Mouse (Mus musculus) intestine, postnatal 0 days (tissue): ENCODE data around the gene Wwc2. TPM values are rescaled to one million over a fixed set of nuclear protein-coding genes. Genes with fewer than 3 reads are reported as not detected.
A peak's percentile ranks its signal among the peaks of the same experiment; 100 is the strongest.

ENCODE experiments used
- ATAC-seq: fragments of 200-750 bp; cut with Nextera tagmentation; 2 replicates; pipeline ENCODE4 v1.8.0; 2017; ENCODE audit warnings: mild to moderate bottlenecking, moderate TSS enrichment, moderate library complexity
- H3K27ac ChIP-seq: fragments of 300-500 bp; sonication (generic); 2 replicates; pipeline ENCODE4 v1.5.1; 2014; ENCODE audit warnings: mild to moderate bottlenecking, low read depth, low read length, moderate library complexity
- H3K27me3 ChIP-seq: fragments of 300-500 bp; sonication (generic); replicated peaks from 2 replicates; pipeline ENCODE4 v1.6.1; 2014; ENCODE audit warnings: low read length, mixed read lengths; ENCODE audit not compliant: control insufficient read depth, insufficient read depth
- H3K36me3 ChIP-seq: fragments of 300-500 bp; sonication (generic); 2 replicates; pipeline ENCODE4 v1.6.1; 2014; ENCODE audit warnings: mild to moderate bottlenecking, moderate library complexity; ENCODE audit not compliant: control insufficient read depth, insufficient read depth
- H3K4me1 ChIP-seq: fragments of 300-500 bp; sonication (generic); replicated peaks from 2 replicates; pipeline ENCODE4 v1.6.1; 2014; ENCODE audit warnings: antibody characterized with exemption, low read length, mixed read lengths; ENCODE audit not compliant: control insufficient read depth, insufficient read depth
- H3K4me2 ChIP-seq: fragments of 300-500 bp; sonication (generic); replicated peaks from 2 replicates; pipeline ENCODE4 v1.6.1; 2014; ENCODE audit warnings: low read depth, mild to moderate bottlenecking, moderate library complexity
- H3K4me3 ChIP-seq: fragments of 300-500 bp; sonication (generic); 2 replicates; pipeline ENCODE4 v1.5.1; 2014; ENCODE audit warnings: low read depth, low read length
- H3K9ac ChIP-seq: fragments of 300-500 bp; sonication (generic); 2 replicates; pipeline ENCODE4 v1.6.1; 2014; ENCODE audit warnings: mild to moderate bottlenecking, low read depth, low read length
- H3K9me3 ChIP-seq: fragments of 300-500 bp; sonication (generic); 2 replicates; pipeline ENCODE4 v1.6.1; 2016; ENCODE audit warnings: mixed run types; ENCODE audit not compliant: control insufficient read depth
- CTCF ChIP-seq: sonication (generic); IDR thresholded peaks from 2 replicates; pipeline ENCODE4 v1.5.1; 2016; ENCODE audit warnings: low read depth, mild to moderate bottlenecking, control low read depth, antibody characterized with exemption, moderate library complexity
- WGBS: fragments of 180-500 bp; shearing (Covaris S2); extraction: QIAGEN DNeasy Blood & Tissue Kit; methylation state at CpG from one replicate; pipeline ENCODE4 v1.1.7; 2014; 5-methylcytosine and 5-hydroxymethylcytosine counted together
- polyA plus RNA-seq: library from polyadenylated mRNA; unstranded; fragments of >200 nt; fragmentation: Nextera tagmentation; extraction: Ambion mirVana; gene quantifications from 2 replicates; pipeline ENCODE4 v1.2.1, GENCODE M21; 2015

Gene Wwc2
- polyA plus RNA-seq, 1 experiment from 2014 or later: 6.7 TPM

DNA sequence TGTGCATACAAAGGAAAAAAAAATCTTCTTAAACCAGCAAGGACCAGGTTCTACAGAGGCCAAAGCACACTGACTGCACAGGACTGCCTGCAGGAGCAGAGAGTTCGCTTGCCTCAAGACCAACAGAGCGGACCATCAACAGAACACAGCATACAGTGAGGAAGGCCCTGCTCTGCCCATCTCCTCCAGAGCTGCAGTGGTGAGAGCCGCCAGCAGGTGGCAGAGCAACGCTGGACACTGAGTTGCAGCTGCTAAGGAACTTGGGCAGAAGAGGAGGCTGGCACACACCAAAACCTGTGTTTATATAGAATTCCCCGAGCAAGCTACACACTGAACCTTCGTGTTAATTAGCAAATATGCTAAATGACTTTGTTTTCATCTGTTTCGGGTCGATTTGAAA lies 123.7 kb downstream of the Wwc2 start:
- ATAC-seq: peak; percentile 57; the same call in 1 of the 2 replicates
- no peaks in the 10 kb centered on the region for H3K4me1 ChIP-seq
- WGBS: 23% methylated on average over 8 of the region's 8 CpGs

DNA sequence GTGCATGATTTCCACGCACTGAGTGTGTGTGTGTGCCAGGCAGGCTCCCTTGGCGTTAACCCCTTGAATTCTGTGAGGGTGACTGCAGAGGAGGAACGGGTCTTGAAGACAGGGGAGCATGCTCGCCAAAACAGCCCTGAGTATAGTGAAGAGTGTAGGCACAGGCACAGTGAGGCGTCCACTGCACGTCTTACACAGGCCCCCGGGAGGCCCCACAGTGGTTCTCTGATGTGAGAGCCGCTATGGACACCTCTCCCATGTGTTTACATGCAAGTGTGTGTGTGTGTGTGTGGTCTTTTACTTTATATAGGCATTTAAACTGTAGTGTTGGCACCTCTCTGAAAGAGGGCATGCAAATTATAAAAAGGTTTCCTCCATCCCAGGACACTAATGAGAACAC lies 124.2 kb downstream of the Wwc2 start:
- Histone ChIP-seq H3K9ac (no peak overlapping the region), H3K4me1 (no peaks in the 10 kb centered on the region), H3K4me2 (no peak overlapping the region), H3K9me3 (no peaks in the 10 kb centered on the region), H3K4me3 (no peak overlapping the region), H3K27ac (no peak overlapping the region), H3K36me3 (peaks cover 50% of the 10 kb centered on the region), H3K27me3 (no peaks in the 10 kb centered on the region)
- no peak for TF ChIP-seq CTCF
- no peak for ATAC-seq
- WGBS: 84% methylated on average over 8 of the region's 8 CpGs

More for the DNA sequence above, 123.7 kb downstream of the Wwc2 start:
- no peak overlapping the region for H3K9ac ChIP-seq
- no peak overlapping the region for H3K27ac ChIP-seq
- no peak overlapping the region for H3K4me3 ChIP-seq
- no peak overlapping the region for H3K4me2 ChIP-seq
- no peaks in the 10 kb centered on the region for H3K9me3 ChIP-seq
- no peaks in the 10 kb centered on the region for H3K27me3 ChIP-seq
- peak; percentile 92 for TF ChIP-seq CTCF
- peaks cover 46% of the 10 kb centered on the region for H3K36me3 ChIP-seq

DNA sequence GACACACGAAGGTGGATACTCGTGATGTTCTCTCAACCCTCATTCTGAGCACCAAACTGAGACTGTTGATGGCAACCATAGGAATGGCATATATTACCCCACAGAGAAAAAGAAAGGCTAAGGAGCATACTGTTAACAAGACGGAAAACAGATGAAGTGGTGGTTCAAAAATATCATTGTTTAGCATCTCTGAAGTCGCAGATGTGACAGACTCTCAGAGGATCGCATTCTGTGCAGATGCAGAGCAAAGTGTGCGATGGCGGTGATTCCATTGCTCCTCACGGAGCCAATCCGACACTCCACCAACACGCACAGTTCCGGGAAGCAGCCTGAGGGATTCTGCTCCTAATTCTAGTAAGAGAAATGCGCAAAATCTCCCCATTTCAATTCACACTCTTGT lies 131.5 kb downstream of the Wwc2 start:
- 92% methylated on average over 12 of the region's 12 CpGs for WGBS
- peaks cover 68% of the 10 kb centered on the region for H3K36me3 ChIP-seq
- H3K27ac ChIP-seq: no peak overlapping the region

DNA sequence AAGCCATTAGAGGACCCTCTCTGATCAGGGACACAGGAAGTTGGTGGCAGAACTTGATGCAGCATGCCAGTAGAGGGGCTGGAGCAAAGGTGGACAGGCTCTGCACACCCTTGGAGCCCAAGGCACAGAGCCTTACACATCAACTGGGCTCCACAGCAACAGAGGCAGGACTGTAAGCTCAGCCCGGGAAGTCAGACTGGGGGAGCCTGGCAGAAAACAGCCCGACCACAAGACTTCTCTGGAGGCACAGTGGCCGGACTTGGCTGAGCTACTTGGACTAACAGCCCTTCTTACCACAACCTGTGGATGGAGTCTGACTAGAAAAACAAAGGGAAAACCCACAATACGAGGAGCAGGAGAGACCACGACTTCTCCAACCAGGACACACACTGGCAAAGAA lies 137.4 kb downstream of the Wwc2 start:
- peaks cover 47% of the 10 kb centered on the region for H3K36me3 ChIP-seq
- no peaks in the 10 kb centered on the region for H3K9me3 ChIP-seq
- no peaks in the 10 kb centered on the region for H3K4me1 ChIP-seq
- no peak overlapping the region for H3K27ac ChIP-seq
- no peak overlapping the region for H3K4me2 ChIP-seq
- H3K27me3 ChIP-seq: no peaks in the 10 kb centered on the region
- no peak for ATAC-seq
- 92% methylated on average over 5 of the region's 5 CpGs for WGBS
- no peak for TF ChIP-seq CTCF
- no peak overlapping the region for H3K9ac ChIP-seq
- no peak overlapping the region for H3K4me3 ChIP-seq

More for the DNA sequence above, 131.5 kb downstream of the Wwc2 start:
- no peak for TF ChIP-seq CTCF
- no peak for ATAC-seq
- Histone ChIP-seq H3K9ac (no peak overlapping the region), H3K4me1 (no peaks in the 10 kb centered on the region), H3K4me3 (no peak overlapping the region), H3K9me3 (no peaks in the 10 kb centered on the region), H3K4me2 (no peak overlapping the region), H3K27me3 (no peaks in the 10 kb centered on the region)

DNA sequence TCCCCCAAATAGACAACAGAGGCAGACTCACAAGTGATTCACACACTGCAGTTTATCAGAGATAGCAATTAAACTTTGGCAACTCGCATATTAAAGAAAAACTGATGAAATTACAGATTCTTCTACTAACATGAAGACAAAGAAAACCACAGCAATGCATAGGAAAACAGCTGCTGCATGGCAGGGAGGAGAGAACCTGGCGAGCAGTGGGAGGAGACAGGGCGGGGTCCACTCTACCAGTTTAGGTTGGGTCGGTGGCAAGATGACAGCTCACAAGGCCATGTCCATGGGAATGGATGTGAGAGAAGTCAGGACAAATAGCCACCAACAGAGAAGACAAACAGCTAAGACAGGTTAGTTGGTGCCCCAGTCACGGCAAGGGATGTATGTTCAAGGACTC lies 138.0 kb downstream of the Wwc2 start:
- no peak overlapping the region for H3K4me3 ChIP-seq
- ATAC-seq: no peak
- 71% methylated on average over 5 of the region's 5 CpGs for WGBS
- H3K36me3 ChIP-seq: peaks cover 47% of the 10 kb centered on the region
- no peaks in the 10 kb centered on the region for H3K4me1 ChIP-seq
- no peak overlapping the region for H3K27ac ChIP-seq
- no peak for TF ChIP-seq CTCF
- no peaks in the 10 kb centered on the region for H3K27me3 ChIP-seq
- no peaks in the 10 kb centered on the region for H3K9me3 ChIP-seq
- no peak overlapping the region for H3K9ac ChIP-seq
- peak overlapping the region; percentile 40; the same call in 1 of the 2 replicates for H3K4me2 ChIP-seq

DNA sequence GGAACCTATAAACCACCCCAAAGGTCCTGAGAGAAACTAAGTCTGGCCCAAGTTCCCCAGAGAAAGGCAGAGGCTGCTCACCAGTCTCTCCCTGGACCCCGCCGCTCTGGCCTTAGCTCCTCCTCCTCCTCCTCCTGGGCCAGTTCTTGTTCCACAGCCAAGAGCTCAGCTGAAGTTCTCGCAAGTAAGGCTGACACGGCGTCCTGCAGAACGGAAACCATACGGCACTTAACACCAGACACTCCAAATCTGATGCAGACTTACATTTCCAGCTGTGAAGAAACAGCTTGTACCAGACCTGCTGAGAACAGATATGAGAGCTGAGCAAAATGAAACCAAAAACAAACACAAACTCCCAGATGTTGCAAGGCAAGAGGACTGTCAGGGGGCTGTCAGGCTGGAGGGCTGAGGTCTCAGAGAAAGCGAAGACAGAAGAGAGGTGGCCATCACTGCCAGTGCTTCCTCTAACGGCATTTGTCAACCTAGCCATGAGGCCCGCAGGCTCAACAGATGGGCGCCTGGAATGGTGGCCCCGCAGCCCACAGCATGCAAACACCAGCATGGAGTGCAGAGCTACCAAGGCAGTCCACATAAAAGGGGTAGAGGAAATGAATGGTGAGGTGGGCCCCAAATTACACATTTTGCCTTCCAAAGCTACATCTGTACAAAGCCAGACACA lies 138.8 kb downstream of the Wwc2 start:
- Histone ChIP-seq H3K4me3 (no peak overlapping the region), H3K27ac (no peak overlapping the region), H3K4me2 (peak overlapping the region; percentile 40), H3K9ac (no peak overlapping the region), H3K9me3 (no peaks in the 10 kb centered on the region), H3K36me3 (peaks cover 49% of the 10 kb centered on the region), H3K4me1 (no peaks in the 10 kb centered on the region), H3K27me3 (no peaks in the 10 kb centered on the region)
- ATAC-seq: no peak
- no peak for TF ChIP-seq CTCF
- 56% methylated on average over 12 of the region's 12 CpGs for WGBS

DNA sequence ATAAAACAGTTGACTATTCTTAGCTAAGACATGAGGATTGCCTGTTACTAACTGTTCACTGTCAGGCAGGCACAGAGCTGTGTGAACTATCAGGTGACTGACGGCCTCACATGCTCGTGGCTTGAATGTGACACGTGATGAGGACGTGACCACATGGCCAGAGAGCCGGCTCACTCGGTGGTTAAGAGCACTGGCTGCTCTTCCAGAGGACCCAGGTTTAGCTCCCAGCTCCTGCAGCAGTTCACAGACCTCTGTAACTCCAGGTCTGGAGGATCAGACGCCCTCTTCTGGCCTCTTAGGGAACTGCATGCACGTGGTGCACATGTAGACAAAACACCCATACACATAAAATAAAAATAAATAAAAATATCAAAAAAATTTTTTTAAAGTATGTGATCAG lies 140.9 kb downstream of the Wwc2 start:
- ATAC-seq: no peak
- Histone ChIP-seq H3K9me3 (no peaks in the 10 kb centered on the region), H3K36me3 (peaks cover 44% of the 10 kb centered on the region), H3K4me3 (no peak overlapping the region), H3K27me3 (no peaks in the 10 kb centered on the region), H3K27ac (no peak overlapping the region), H3K9ac (no peak overlapping the region), H3K4me1 (no peaks in the 10 kb centered on the region), H3K4me2 (no peak overlapping the region)
- TF ChIP-seq CTCF: peak; percentile 45
- WGBS: 79% methylated on average over 8 of the region's 8 CpGs
